Mouse (Mus musculus): ENCODE measurements around the gene Rnf166.
A peak's percentile ranks its signal among the peaks of the same experiment; 100 is the strongest.

The Rnf166 gene

DNA sequence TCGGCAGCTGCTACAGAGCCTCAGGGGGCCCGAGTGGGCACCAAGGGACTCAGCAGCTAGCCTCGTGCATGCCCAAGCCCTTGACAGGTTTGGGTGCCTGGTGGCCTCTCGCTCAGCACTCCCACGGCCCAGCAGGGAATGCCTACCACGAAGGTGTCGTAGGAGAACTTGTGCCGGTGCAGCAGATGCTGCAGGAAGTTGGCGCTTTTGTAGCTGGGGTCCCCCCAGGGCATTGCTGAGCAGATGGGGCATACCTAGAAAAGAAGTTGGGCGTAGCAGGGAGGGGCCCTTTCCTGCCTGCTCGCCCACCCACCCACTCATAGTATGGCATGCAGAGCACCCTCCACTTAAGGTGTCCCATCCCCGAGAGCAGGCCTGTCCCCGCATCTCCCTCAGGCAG, 8.0 kb downstream of the Rnf166 start:
- DNase-seq, result no peak

GRCm38 (mm10) chr8:122464985-122465384, 10.9 kb downstream of the Rnf166 start:
- no peak for DNase-seq

DNA sequence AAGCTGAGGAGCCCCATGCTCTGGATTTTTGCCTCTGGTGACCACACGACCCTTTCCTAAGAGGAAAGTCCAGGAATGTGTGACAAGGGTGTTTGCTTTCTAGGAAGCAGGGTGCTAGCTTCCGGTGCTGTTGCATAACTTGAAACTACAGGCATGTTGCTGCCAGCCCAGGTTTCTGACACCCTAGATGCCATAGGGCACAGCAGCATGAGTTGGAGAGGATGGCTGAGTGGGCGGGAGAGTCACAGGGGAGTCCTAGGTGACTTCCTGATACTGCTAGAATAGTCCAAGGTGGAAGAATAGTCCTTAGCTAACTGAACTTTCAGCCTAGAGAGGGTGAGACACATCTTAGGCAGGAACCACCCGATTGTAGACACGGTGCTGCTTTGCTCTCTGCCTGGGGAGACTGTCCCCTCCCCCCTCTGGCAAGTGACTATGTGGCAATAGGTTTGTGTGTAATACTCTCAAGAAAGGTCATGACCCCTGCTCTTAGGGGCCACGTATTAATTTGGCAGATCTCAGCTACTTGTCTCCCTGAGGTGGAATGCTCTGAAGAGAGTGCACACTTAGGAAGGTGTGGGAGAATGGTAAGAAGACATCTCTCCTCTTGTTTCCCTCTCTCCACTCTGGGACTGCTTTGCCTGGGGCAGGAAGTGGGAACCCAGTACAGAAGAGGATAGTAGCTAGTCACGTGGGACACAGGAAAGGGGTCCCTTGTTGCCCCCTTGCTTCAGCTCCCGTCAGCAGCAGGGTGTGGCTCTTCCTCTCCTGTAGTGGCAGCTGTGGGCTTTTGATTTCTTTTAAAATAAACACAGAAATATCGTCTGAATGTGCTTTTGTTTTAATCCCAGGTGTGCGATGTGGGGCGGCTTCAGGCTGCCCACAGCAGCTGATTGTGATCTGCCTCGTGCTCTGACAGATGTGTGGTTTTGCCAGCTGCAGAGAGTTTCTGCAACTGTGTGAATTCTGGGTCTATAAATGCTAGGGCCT, 11.9 kb downstream of the Rnf166 start:
- no peak for DNase-seq

DNA sequence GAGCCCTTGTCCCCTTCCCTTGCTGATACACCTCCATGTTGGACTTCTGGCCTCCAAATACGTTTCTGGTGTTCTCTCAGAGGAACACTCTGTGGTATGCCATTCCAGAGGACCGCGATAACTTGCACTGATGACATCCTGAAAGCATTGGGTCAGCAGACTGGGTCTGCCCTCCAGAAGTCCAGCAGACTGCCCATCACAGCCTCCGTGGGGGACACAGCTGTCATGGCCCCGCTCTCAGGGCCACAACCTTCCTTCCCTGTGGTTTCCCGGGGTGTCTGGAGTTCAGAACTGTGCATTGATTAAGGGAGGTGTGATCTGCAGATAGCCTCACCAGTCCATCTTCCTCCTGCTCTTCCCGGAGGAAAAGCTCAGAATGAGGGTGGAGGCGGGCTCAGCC, 13.4 kb downstream of the Rnf166 start:
- no peak for DNase-seq

DNA sequence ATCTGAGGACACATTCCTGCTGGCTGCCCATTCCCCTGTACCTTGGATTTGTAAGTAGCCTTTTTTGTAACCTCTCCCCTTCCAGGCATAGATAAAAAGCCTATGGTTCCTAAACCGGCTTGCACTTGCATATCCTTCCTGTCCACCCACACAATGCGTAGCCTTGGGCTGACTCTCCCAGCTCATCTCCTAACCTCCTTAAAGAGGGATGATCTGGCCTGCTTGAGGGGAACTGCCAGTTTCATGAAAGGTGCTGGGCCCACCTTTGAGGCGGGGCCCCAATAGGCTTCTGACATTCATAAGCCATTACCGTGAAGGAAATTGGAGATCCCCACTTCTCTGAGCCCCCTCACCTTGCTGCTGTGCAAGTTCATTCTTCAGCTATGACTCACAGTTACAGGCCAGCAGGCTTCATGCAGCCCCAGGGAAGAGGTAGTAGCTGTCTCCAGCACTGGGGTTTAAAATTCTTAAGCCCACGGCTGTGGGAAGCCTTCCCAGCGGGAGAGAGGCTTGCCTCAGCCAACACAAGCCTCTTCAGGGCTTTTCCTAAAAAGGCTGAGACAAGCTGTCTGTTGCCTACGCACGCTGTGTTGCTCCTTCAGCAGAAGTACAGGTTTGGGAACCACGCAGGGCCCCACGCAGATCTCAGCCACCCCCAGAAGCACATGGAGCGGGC, 14.3 kb downstream of the Rnf166 start:
- DNase-seq, result no peak

GRCm38 (mm10) chr8:122460524-122461472, 15.1 kb downstream of the Rnf166 start, which contains the start of gene Snai3:
Gene Snai3 (minus strand): TSS chr8:122460733.
- DNase-seq, result peak; percentile 78 to 92

GRCm38 (mm10) chr8:122459990-122460389, 15.9 kb downstream of the Rnf166 start:
- DNase-seq, result no peak

- DNase-seq, result peak in 1 of 2 experiments; percentile 37
Observed at GRCm38 (mm10) chr8:122459218-122459900, 16.5 kb downstream of the Rnf166 start.

DNA sequence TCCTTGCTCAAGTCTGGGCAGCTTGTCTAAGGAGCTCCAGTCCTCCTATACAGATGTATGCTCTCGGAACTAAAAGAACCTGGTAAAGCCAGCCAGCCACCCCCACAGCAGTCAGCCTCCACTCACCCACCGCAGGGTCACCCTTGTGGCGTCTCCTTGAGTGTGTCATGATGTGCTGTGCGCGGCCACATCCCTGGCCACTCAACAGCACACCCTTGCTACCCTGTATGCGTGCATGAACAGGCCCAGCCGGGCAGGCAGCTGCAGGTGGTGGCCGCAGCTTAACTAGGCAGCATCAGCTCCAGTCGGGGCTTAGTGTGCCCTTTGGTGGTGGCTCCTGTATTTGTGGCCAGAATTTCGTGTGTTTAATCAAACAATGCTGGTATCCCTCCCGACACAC, 18.7 kb downstream of the Rnf166 start:
- DNase-seq, result no peak

GRCm38 (mm10) chr8:122454409-122454808, 21.5 kb downstream of the Rnf166 start:
- no peak for DNase-seq

DNA sequence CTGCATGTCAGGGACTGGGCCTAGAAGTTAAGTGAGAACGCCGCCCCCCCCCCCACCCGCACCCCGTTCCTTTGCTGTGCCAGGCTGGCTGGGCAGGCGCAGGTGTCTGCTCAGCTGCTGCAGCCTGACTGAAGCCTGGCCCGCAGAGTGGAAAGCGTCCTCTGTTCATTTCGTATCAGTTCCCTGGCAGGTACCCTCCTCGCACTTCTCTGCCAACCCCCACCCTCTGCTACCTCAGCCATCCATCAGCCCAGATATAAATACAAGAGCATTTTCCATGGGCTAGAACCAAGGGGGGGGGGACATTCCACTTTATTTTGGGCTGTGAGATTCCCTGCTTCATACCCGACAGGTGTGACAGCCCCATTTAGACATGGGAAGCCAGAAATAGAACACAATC, 23.7 kb downstream of the Rnf166 start:
- no peak for DNase-seq

- DNase-seq, result no peak
Observed at GRCm38 (mm10) chr8:122451161-122451703, 24.6 kb downstream of the Rnf166 start.

- DNase-seq, result no peak
Observed at GRCm38 (mm10) chr8:122445203-122445602, 30.7 kb downstream of the Rnf166 start.

DNA sequence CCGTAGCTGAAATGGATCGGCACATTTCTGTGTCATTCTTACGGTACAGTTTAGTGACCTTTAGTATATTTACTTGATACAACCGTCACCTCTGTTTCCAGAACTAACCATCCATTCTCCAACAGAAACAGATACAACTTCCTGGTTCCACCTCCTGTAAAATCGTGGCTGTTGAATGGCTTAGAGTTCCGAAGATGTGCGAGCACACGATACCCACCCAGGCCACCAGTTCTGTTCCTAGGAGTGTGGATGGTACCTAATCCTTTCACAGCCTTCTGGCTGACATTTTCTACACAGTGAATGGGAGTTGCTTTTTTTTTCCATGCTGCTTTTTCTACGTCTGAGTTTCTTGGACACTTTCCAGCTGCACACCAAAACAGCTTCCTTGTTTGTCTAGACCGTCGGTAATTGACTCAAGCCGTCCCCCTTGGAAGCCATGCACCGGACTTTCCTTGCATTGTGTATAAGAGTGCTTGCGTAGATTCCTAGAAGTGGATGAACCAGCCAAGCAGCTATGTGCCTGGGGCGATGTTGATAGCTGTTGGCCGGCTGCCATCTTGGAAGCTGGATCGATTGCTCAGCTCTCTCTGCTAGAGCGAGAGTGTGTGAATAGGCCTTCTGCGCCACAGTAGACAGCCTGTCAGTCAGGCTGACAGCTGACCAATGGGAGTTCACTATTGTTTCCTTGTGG, 31.7 kb downstream of the Rnf166 start:
- DNase-seq, result peak; percentile 90 to 92

DNA sequence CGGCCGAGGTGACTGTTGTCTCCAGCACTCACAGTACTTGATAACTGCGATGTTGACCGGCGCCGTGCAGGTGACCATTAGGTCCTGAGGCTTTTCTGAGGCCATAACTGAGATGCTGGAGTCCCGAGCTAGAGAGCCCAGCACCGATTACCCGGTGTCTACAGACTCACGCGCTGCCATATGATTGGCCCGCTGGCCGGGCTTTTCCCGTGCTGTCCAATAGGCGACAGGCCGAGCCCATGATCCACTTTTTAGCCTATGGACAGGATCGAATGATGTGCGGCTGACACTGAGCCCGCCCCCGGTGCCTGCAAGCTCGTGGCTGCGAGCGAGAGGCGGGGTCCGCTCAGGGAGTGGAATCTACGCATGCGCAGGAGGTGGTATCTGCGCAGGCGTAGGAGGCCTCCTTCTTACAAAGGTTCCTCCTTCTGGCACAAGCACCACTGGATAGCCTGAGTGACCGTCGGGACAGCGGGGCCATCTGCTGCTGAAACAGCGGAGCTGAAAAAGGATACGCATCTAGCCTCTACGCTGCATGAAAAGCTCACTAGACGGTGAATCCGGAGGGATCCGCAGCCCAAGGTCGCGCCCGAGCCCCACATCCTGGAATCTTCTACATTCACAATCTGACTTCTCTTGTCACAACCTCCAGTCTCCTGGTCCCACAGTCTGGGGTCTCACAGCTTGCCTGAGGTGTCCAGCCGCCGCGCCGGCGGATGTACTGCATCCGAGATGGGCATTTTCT, 32.4 kb downstream of the Rnf166 start, which contains the start of gene Mvd:
Gene Mvd, minus strand, starts transcription at position 161 of the 745 bp plus-strand sequence.
- peak; percentile 99 to 100 for DNase-seq

DNA sequence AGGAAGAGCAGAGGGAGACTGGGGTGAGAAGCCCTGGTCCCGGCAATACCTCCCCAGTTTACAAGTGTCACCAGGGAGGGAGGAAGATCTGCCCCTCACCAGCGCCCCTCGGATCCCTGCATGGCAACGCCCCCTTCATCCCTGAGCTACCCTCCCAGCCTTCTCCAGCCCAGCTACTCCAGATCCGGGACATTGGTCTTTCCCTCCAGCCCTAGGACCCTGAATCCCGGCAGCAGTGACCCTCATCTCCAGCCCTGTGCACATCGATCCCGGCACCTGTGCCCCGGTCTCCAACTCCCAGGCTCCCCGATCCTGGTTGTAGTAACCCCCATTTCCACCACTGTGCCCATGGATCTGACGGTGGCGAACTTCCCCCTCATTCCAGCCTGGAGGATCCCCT, 33.1 kb downstream of the Rnf166 start:
- no peak for DNase-seq

DNA sequence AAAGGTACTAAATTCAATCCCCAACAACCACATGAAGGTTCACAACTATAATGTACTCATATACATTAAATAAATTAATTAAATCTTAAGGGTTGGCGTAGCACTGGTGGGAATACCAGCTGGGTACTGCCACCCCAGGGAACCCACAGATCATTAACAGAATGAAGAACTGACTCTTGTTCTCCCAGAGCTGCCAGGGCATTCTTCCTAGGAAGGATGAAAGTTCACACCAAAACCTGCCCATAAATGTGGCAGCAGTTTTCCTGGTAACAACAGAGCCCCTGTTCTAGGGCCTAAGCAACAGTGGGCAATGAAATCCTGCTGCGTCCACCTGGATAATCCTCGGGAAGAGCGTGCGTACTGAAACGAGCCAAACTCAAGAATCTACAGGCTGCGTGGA, 33.5 kb downstream of the Rnf166 start:
- DNase-seq, result peak in 1 of 2 experiments; percentile 24

DNA sequence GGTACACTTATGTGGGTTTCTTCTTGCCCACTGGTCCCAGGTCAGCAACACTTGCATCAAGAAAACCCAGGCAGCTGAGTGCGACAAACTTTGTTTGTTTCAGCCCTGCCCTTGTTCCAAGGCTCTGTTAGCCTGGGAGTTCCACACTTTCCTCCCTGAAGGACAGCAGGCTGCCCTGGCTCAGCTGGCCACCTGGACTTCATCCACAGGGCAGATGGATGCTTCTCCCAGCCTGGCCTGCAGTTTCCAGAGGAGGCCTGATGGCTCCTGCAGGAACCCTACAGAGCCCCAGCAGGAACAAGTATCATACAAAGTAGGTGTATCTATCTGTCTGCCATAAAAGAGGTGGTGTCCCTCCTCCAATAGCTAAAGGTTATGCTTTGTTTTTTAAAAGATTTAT, 34.5 kb downstream of the Rnf166 start:
- DNase-seq, result no peak

- DNase-seq, result no peak
Observed at GRCm38 (mm10) chr8:122439336-122439735, 36.5 kb downstream of the Rnf166 start.

DNA sequence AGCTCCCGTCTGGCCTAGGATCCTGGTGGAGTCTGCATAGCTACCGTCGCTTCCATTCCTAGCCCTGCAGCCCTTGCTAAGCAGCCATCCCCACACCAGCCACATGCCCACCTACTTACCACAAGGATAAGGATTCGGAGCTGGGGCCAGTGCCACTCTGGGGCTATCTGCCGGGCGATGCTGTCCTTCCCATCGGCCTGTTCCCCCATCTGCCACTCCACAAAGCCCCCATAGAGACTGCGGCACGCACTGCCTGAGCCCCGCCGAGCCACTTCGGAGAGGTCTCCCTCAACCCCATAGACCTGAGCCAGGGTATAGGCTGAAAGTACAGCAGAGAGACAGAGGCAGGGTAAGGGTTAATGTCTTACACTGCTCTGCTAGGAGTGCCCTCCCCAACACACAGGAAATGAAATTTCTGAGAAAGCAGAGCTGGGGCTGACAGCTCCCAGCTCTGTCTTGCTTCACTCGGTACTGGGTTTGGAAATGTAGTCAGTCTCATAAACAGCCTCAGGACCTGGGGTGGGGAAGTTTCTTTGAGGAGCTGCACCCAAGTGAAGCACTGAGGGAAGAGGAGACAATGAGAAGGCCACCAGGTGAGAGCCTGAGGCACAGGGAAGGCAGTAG, 38.0 kb downstream of the Rnf166 start:
- DNase-seq, result no peak

Measured in kidney, postnatal 25 days (tissue).